Mouse (Mus musculus): ENCODE results near the gene Olfr1353. TPM values are rescaled to one million over a fixed set of nuclear protein-coding genes. Genes with fewer than 3 reads are reported as not detected.
"Not testable (repeated sequence)": the region's sequence is repeated elsewhere in the genome, so short reads cannot be mapped to it uniquely, and the experiment has no call there.

Gene Olfr1353
- polyA plus RNA-seq (2015; fragmentation: Nextera tagmentation; extraction: Ambion mirVana), result not detected in 2 replicates

DNA sequence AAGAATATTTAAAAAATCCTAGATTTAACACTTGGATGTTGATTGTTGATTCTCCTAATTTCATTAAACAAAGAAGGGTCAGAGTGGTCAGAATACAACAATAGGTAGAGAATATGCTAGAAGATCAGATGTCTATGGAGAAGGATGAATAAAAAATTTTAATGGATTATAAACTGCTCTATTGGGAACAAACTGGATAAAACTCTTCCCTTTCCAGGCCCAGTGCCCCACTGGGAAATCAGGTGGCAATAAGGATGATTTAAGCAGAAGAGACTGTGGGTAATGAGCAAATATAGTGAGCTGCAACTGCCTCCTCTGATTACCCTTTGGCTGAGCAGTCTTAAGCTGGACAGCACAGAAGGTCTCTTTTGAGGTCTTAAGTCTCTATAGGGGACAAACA lies at the start of gene Olfr1353:
Gene Olfr1353 (plus strand): TSS at position 301 of the 400 bp plus-strand sequence.
- H3K27ac ChIP-seq (replicated peaks); H3K27me3 ChIP-seq (replicated peaks); H3K4me2 ChIP-seq; H3K4me3 ChIP-seq; H3K36me3 ChIP-seq; ATAC-seq (ENCODE audit: extremely low read depth, insufficient number of reproducible peaks, low FRiP score, low TSS enrichment); H3K9ac ChIP-seq; H3K4me1 ChIP-seq; H3K9me3 ChIP-seq: not testable (repeated sequence)

DNA sequence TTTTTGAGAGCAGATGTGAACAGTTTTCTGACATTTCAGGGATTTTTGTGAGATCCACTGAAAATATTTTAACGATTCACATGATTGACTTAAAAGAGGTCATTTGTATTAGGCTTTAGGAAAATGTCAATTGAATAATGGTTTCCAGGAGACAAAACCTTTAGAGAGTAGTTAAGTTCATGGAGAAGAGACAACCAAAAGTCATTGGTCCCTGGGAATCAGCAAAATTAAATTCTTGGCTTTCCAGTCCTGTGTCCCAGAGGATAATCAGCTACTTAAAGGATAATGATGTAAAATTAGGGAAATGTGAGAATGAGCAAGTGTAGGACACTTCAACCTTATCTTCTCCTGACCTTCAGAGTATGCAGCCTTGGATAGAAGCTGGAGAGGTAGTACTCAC lies 12.8 kb upstream of the Olfr1353 start, which contains the start of gene Olfr8:
Gene Olfr8 (plus strand): TSS at position 301 of the 400 bp plus-strand sequence.
- H3K4me2 ChIP-seq; H3K4me1 ChIP-seq; ATAC-seq (ENCODE audit: extremely low read depth, insufficient number of reproducible peaks, low FRiP score, low TSS enrichment); H3K36me3 ChIP-seq; H3K4me3 ChIP-seq; H3K27ac ChIP-seq (replicated peaks); H3K27me3 ChIP-seq (replicated peaks); H3K9me3 ChIP-seq; H3K9ac ChIP-seq: not testable (repeated sequence)
- 75% methylated on average over 1 of the region's 1 CpGs for WGBS

DNA sequence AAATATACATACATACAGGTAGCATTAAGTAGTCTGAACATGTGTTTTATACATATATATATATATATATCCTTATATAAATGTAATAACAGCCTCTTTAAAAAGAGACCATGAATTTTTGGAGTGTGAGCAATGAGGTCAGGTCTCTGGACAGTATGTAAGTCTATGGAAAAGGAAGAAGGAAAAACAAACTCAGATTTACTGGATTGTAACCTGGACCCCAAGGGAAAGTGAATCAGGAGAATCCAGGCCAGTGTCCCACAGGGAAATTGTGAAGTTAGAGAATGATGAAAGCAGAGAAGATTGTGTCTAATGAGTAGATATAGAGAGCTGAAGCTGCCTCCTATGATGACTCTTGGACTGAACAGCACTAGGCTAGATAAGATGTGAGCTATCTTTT lies 17.6 kb downstream of the Olfr1353 start, which contains the start of gene Olfr1352:
Gene Olfr1352 (plus strand): TSS at position 301 of the 400 bp plus-strand sequence.
- Histone ChIP-seq H3K36me3 (no peaks in the 10 kb centered on the region), H3K4me1 (no peaks in the 10 kb centered on the region), H3K9ac (no peak within 1 kb of the TSS), H3K4me2 (no peak within 1 kb of the TSS), H3K27me3 (replicated peaks) (no peaks in the 10 kb centered on the region), H3K9me3 (no peaks in the 10 kb centered on the region), H3K4me3 (no peak within 1 kb of the TSS), H3K27ac (replicated peaks) (no peak within 1 kb of the TSS)
- no peak for ATAC-seq (ENCODE audit: extremely low read depth, insufficient number of reproducible peaks, low FRiP score, low TSS enrichment)

DNA sequence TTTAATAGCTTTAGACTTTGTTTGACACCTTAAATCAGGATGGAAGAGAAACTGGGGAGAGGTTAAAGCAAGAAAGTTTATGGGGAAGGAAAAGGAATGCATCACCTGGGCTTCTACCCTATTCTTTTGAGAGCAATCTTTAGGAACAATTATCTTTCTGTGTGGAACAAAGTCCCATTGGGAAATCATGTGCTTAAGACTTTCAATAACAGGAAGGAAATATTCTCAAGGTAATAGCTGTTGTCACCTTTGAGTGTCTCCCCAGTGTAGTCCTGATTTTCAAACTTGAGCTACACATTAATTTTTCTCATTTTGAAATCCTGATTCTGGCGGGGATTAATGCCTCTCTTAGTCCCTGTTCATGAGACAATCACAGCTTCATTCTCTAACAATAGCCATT lies 49.1 kb downstream of the Olfr1353 start, which contains the start of gene Olfr1351:
Gene Olfr1351 (plus strand): TSS at position 301 of the 400 bp plus-strand sequence.
- no peak within 1 kb of the TSS for H3K4me3 ChIP-seq
- no peaks in the 10 kb centered on the region for H3K36me3 ChIP-seq
- no peaks in the 10 kb centered on the region for H3K27me3 ChIP-seq (replicated peaks)
- no peak within 1 kb of the TSS for H3K4me2 ChIP-seq
- H3K4me1 ChIP-seq, result no peaks in the 10 kb centered on the region
- H3K27ac ChIP-seq (replicated peaks), result no peak within 1 kb of the TSS
- H3K9ac ChIP-seq, result no peak within 1 kb of the TSS
- ATAC-seq (ENCODE audit: extremely low read depth, insufficient number of reproducible peaks, low FRiP score, low TSS enrichment), result no peak
- WGBS, result 49% methylated on average over 1 of the region's 1 CpGs
- 0 out of 2 replicates have a peak, but pooled peaks cover 2% of the 10 kb centered on the region for H3K9me3 ChIP-seq

Other genes starting within 250 kb of the Olfr1353 start
- gene Casp14, start 245.0 kb upstream of the Olfr1353 start, polyA plus RNA-seq (2015; fragmentation: Nextera tagmentation; extraction: Ambion mirVana), result not detected in 2 replicates
- not detected in 2 replicates for gene Ccdc105, start 210.2 kb upstream of the Olfr1353 start, polyA plus RNA-seq (2015; fragmentation: Nextera tagmentation; extraction: Ambion mirVana)
- gene Slc1a6, start 182.8 kb upstream of the Olfr1353 start, polyA plus RNA-seq (2015; fragmentation: Nextera tagmentation; extraction: Ambion mirVana), result 0.97 and 1.2 TPM in 2 replicates
- not detected in 2 replicates for gene Olfr1356, start 111.1 kb upstream of the Olfr1353 start, polyA plus RNA-seq (2015; fragmentation: Nextera tagmentation; extraction: Ambion mirVana)
- gene Olfr1355, start 87.8 kb upstream of the Olfr1353 start, polyA plus RNA-seq (2015; fragmentation: Nextera tagmentation; extraction: Ambion mirVana), result not detected in 2 replicates
- gene Olfr1354, start 50.1 kb upstream of the Olfr1353 start, polyA plus RNA-seq (2015; fragmentation: Nextera tagmentation; extraction: Ambion mirVana), result not detected in 2 replicates
- gene Olfr8, start 12.7 kb upstream of the Olfr1353 start, polyA plus RNA-seq (2015; fragmentation: Nextera tagmentation; extraction: Ambion mirVana), result not detected in 2 replicates
- not detected in 2 replicates for gene Olfr1352, start 17.7 kb downstream of the Olfr1353 start, polyA plus RNA-seq (2015; fragmentation: Nextera tagmentation; extraction: Ambion mirVana)
- not detected in 2 replicates for gene Olfr1351, start 49.2 kb downstream of the Olfr1353 start, polyA plus RNA-seq (2015; fragmentation: Nextera tagmentation; extraction: Ambion mirVana)
- gene Olfr57, start 65.4 kb downstream of the Olfr1353 start, polyA plus RNA-seq (2015; fragmentation: Nextera tagmentation; extraction: Ambion mirVana), result 0.23 TPM in 1 of 2 replicates, not detected in the other
- 16.4 and 16.7 TPM in 2 replicates for gene 2610008E11Rik, start 134.3 kb downstream of the Olfr1353 start, polyA plus RNA-seq (2015; fragmentation: Nextera tagmentation; extraction: Ambion mirVana)
- not detected in 2 replicates for gene Vmn2r80, start 185.5 kb downstream of the Olfr1353 start, polyA plus RNA-seq (2015; fragmentation: Nextera tagmentation; extraction: Ambion mirVana)